Mouse (Mus musculus) liver, embryonic 14.5 days (tissue): Measurements from ENCODE around the gene Daxx. TPM values are rescaled to one million over a fixed set of nuclear protein-coding genes. Genes with fewer than 3 reads are reported as not detected.
"Not testable (repeated sequence)": the region's sequence is repeated elsewhere in the genome, so short reads cannot be mapped to it uniquely, and the experiment has no call there.

Experiments
- ATAC-seq: fragments of 200-750 bp; cut with Nextera tagmentation; 2 replicates; pipeline ENCODE4 v1.8.0; 2017; ENCODE audit warnings: moderate number of reproducible peaks, mild to moderate bottlenecking, moderate library complexity; ENCODE audit not compliant: insufficient read depth
- DNase-seq, 3 experiments: peaks; one replicate each; pipeline ENCODE4 v3.0.0-alpha.2; 2012 to 2013; ENCODE audit warnings: low read depth in 3 of 3, low spot score in 3 of 3
- H3K27ac ChIP-seq: fragments of 300-500 bp; sonication (generic); 2 replicates; pipeline ENCODE4 v1.5.1; 2014; ENCODE audit warnings: moderate library complexity, mild to moderate bottlenecking, control low read depth, inconsistent platforms
- H3K27me3 ChIP-seq: fragments of 300-500 bp; sonication (generic); 2 replicates; pipeline ENCODE4 v1.6.1; 2014; ENCODE audit warnings: mild to moderate bottlenecking, low read length, moderate library complexity; ENCODE audit not compliant: control insufficient read depth, insufficient read depth
- H3K36me3 ChIP-seq: fragments of 300-500 bp; sonication (generic); replicated peaks from 2 replicates; pipeline ENCODE4 v1.6.1; 2014; ENCODE audit warnings: low read depth; ENCODE audit not compliant: control insufficient read depth, insufficient read depth
- H3K4me1 ChIP-seq, 2 experiments: fragments of 200-500 bp in 1 of 2; fragments of 300-500 bp in 1 of 2; sonication (generic) in 1 of 2; replicated peaks; 2 replicates each; pipeline ENCODE4 v1.6.1; 2012 to 2014; ENCODE audit warnings: antibody characterized with exemption in 1 of 2, inconsistent platforms in 1 of 2, low read length in 1 of 2; ENCODE audit not compliant: control insufficient read depth in 2 of 2, insufficient read depth in 2 of 2
- H3K4me2 ChIP-seq: fragments of 300-500 bp; sonication (generic); 2 replicates; pipeline ENCODE4 v1.6.1; 2014; ENCODE audit warnings: low read depth, mild to moderate bottlenecking, control low read depth, moderate library complexity
- H3K4me3 ChIP-seq, 2 experiments: fragments of 200-500 bp in 1 of 2; fragments of 300-500 bp in 1 of 2; sonication (generic) in 1 of 2; 2 replicates each; pipeline ENCODE4 v1.5.1; 2012 to 2014; ENCODE audit warnings: low read depth in 2 of 2, low read length in 2 of 2, mild to moderate bottlenecking in 2 of 2, control low read depth in 1 of 2, inconsistent platforms in 1 of 2, moderate library complexity in 1 of 2; ENCODE audit not compliant: insufficient read depth in 1 of 2
- H3K9ac ChIP-seq: fragments of 300-500 bp; sonication (generic); replicated peaks from 2 replicates; pipeline ENCODE4 v1.6.1; 2014; ENCODE audit warnings: mild to moderate bottlenecking, control low read depth, moderate library complexity
- H3K9me3 ChIP-seq: fragments of 300-500 bp; sonication (generic); 2 replicates; pipeline ENCODE4 v1.6.1; 2016; ENCODE audit warnings: low read length, mixed read lengths; ENCODE audit not compliant: control insufficient read depth
- CTCF ChIP-seq: IDR thresholded peaks from 2 replicates; pipeline ENCODE4 v1.5.1; 2016; ENCODE audit warnings: antibody characterized with exemption, low read depth, control low read depth
- EP300 ChIP-seq: IDR thresholded peaks from 2 replicates; pipeline ENCODE4 v1.6.1; 2016; ENCODE audit warnings: antibody characterized with exemption, low read depth
- WGBS: fragments of 180-500 bp; shearing (Covaris S2); extraction: QIAGEN DNeasy Blood & Tissue Kit; methylation state at CpG from one replicate; pipeline ENCODE4 v1.1.7; 2014; ENCODE audit not compliant: insufficient replicate concordance; 5-methylcytosine and 5-hydroxymethylcytosine counted together
- polyA plus RNA-seq, 2 experiments: library from polyadenylated mRNA; depleted of rRNA in 1 of 2; stranded (reverse) in 1 of 2; unstranded in 1 of 2; fragments of >200 nt; fragmentation: Nextera tagmentation in 1 of 2; extraction: Ambion mirVana in 1 of 2; gene quantifications; 2 replicates each; pipeline versions ENCODE4 v1.2.1 to v1.2.3; 2012 to 2014

Daxx gene
- polyA plus RNA-seq, 2 experiments = 14.7 to 15.3 TPM

DNA sequence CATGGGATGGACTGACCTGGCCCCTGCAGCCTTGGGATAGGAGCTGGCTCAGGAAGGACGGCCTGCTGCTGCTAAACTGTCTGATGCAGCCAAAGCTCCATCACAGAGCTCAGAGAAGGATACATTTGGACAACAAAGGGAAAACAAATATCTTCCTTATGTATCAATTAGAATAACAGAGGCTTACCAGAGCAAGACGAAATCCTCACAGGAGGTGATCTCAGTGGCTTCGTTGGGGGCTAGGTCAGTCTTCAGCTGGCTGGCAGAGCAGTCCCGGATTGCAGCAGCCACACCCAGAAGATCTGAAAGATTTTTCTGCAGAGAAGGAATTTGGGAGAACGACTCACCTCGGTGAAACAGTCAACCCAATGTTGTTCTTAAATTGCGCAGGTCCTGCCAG lies 16.8 kb upstream of the Daxx start:
- H3K9me3 ChIP-seq = no peaks in the 10 kb centered on the region
- H3K4me3 ChIP-seq = no peak overlapping the region
- no peak overlapping the region for H3K27ac ChIP-seq
- DNase-seq = no peak
- peaks cover 10 to 18% of the 10 kb centered on the region in 2 experiments for H3K4me1 ChIP-seq
- TF ChIP-seq EP300 (no peak), CTCF (no peak)
- no peaks in the 10 kb centered on the region for H3K27me3 ChIP-seq
- no peak overlapping the region for H3K9ac ChIP-seq
- 43% methylated on average over 7 of the region's 7 CpGs for WGBS
- no peaks in the 10 kb centered on the region for H3K36me3 ChIP-seq
- ATAC-seq = no peak
- no peak overlapping the region for H3K4me2 ChIP-seq

- not testable (repeated sequence) for H3K27ac ChIP-seq, H3K9me3 ChIP-seq, ATAC-seq, H3K4me2 ChIP-seq, H3K36me3 ChIP-seq, DNase-seq, H3K4me3 ChIP-seq, H3K27me3 ChIP-seq, H3K9ac ChIP-seq
- peaks cover 13 to 18% of the 10 kb centered on the region in 2 experiments for H3K4me1 ChIP-seq
- WGBS = 62% methylated on average over 4 of the region's 4 CpGs
Observed at GRCm38 (mm10) chr17:33893011-33893410, 16.2 kb upstream of the Daxx start.

GRCm38 (mm10) chr17:33897114-33897794 lies 12.0 kb upstream of the Daxx start:
- H3K27ac ChIP-seq = no peak overlapping the region
- ATAC-seq (peak; percentile 42; the same call in 1 of the 2 replicates), DNase-seq (peak; percentile 71 to 78 (median 71))
- peak; percentile 85 for TF ChIP-seq CTCF
- no peak for TF ChIP-seq EP300
- no peak overlapping the region for H3K9ac ChIP-seq
- no peaks in the 10 kb centered on the region for H3K36me3 ChIP-seq
- H3K4me3 ChIP-seq = no peak overlapping the region
- no peaks in the 10 kb centered on the region for H3K9me3 ChIP-seq
- H3K27me3 ChIP-seq = no peaks in the 10 kb centered on the region
- no peak overlapping the region for H3K4me2 ChIP-seq
- peaks cover 35 to 39% of the 10 kb centered on the region in 2 experiments for H3K4me1 ChIP-seq
- WGBS = 7% methylated on average over 6 of the region's 6 CpGs

GRCm38 (mm10) chr17:33898193-33898592 lies 11.0 kb upstream of the Daxx start:
- peak overlapping the region; percentile 87 for H3K27ac ChIP-seq
- not testable (repeated sequence) for H3K9ac ChIP-seq

GRCm38 (mm10) chr17:33899642-33900041 lies 9.6 kb upstream of the Daxx start:
- TF ChIP-seq EP300 (peak; percentile 20; the same call in 1 of the 2 replicates), CTCF (no peak)
- peak overlapping the region; percentile 11 for H3K4me2 ChIP-seq

More at GRCm38 (mm10) chr17:33898193-33898592, 11.0 kb upstream of the Daxx start:
- not testable (repeated sequence) for H3K9me3 ChIP-seq, ATAC-seq, H3K4me2 ChIP-seq, H3K4me3 ChIP-seq, H3K36me3 ChIP-seq, H3K27me3 ChIP-seq, DNase-seq
- 63% methylated on average over 4 of the region's 4 CpGs for WGBS
- peaks cover 35 to 46% of the 10 kb centered on the region in 2 experiments for H3K4me1 ChIP-seq

More at GRCm38 (mm10) chr17:33899642-33900041, 9.6 kb upstream of the Daxx start:
- H3K4me1 ChIP-seq = peaks cover 39 to 57% of the 10 kb centered on the region in 2 experiments
- no peak overlapping the region for H3K4me3 ChIP-seq
- H3K36me3 ChIP-seq = no peaks in the 10 kb centered on the region
- DNase-seq = peak; percentile 66 to 73 (median 71)
- 18% methylated on average over 4 of the region's 4 CpGs for WGBS
- H3K9me3 ChIP-seq = no peaks in the 10 kb centered on the region
- peak overlapping the region; percentile 87 for H3K27ac ChIP-seq
- H3K9ac ChIP-seq = peak overlapping the region; percentile 25
- H3K27me3 ChIP-seq = no peaks in the 10 kb centered on the region
- ATAC-seq = peak; percentile 77
